Mouse (Mus musculus): ENCODE results near the gene Ptpn9.

DNA sequence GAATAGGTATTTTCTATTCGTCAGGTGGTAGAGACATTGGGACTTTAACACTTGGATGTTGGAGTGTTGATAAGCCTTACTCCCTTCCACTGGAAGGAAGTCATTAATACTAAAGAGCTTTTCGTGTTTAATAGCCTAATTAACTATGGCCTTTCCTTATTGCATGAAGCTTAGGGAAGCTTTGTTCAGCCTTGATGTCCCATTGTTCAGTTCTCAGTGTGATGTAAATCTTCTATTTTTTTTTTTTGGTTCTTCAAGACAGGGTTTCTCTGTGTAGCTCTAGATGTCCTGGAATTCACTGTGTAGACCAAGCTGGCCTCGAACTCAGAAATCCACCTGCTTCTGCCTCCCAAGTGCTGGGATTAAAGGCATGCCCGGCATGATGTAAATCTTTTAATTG lies 18.2 kb downstream of the Ptpn9 start:
- TF ChIP-seq CTCF (IDR thresholded peaks at IDR 0.05; ENCODE audit: borderline replicate concordance, insufficient read depth, low read length) = no peak
- no peak for TF ChIP-seq POLR2A (IDR thresholded peaks at IDR 0.05; ENCODE audit: low read depth, low read length)
